Mouse (Mus musculus) common myeloid progenitor, adult 5-6 weeks (primary cell): ENCODE data around the gene Clrn1. TPM values are rescaled to one million over a fixed set of nuclear protein-coding genes. Genes with fewer than 3 reads are reported as not detected.

Experiments used
- ATAC-seq: replicated peaks from 2 replicates; pipeline ENCODE4 v1.8.0; 2016; ENCODE audit warnings: low read depth, mild to moderate bottlenecking, moderate TSS enrichment, inconsistent platforms; ENCODE audit not compliant: poor library complexity, severe bottlenecking
- total RNA-seq: library from RNA; stranded (forward); fragments of 200-1000, 187-1606 nt; gene quantifications from 2 replicates; pipeline ENCODE4 v1.2.3, GENCODE M21; 2017

The Clrn1 gene
- total RNA-seq, 1 experiment from 2014 or later: not detected

- ATAC-seq: no peak
Measured at GRCm38 (mm10) chr3:58833442-58834160, 51.5 kb downstream of the Clrn1 start.

GRCm38 (mm10) chr3:58832888-58833287 lies 52.3 kb downstream of the Clrn1 start:
- no peak for ATAC-seq

GRCm38 (mm10) chr3:58831586-58831985 lies 53.6 kb downstream of the Clrn1 start:
- ATAC-seq: no peak

- no peak for ATAC-seq
Measured at GRCm38 (mm10) chr3:58829926-58830325, 55.2 kb downstream of the Clrn1 start.

- no peak for ATAC-seq
Measured at GRCm38 (mm10) chr3:58828366-58829153, 56.6 kb downstream of the Clrn1 start.

- ATAC-seq: no peak
Measured at GRCm38 (mm10) chr3:58826266-58826665, 58.9 kb downstream of the Clrn1 start.

GRCm38 (mm10) chr3:58822211-58822610 lies 62.9 kb downstream of the Clrn1 start, which contains the start of gene Mindy4b-ps:
TSS of gene Mindy4b-ps (minus strand) at chr3:58822311.
- no peak for ATAC-seq

GRCm38 (mm10) chr3:58817337-58817736 lies 67.8 kb downstream of the Clrn1 start:
- ATAC-seq: no peak

- ATAC-seq: no peak
Measured at GRCm38 (mm10) chr3:58814191-58814590, 70.9 kb downstream of the Clrn1 start.

- ATAC-seq: no peak
Measured at GRCm38 (mm10) chr3:58810353-58810752, 74.8 kb downstream of the Clrn1 start.

- no peak for ATAC-seq
Measured at GRCm38 (mm10) chr3:58809111-58809915, 75.8 kb downstream of the Clrn1 start.

GRCm38 (mm10) chr3:58808636-58809035 lies 76.5 kb downstream of the Clrn1 start:
- no peak for ATAC-seq

- ATAC-seq: no peak
Measured at GRCm38 (mm10) chr3:58804745-58805144, 80.4 kb downstream of the Clrn1 start.

- ATAC-seq: no peak
Measured at GRCm38 (mm10) chr3:58798676-58799075, 86.5 kb downstream of the Clrn1 start.

- ATAC-seq: no peak
Measured at GRCm38 (mm10) chr3:58798245-58798644, 86.9 kb downstream of the Clrn1 start.

Other genes with a start within 250 kb of the Clrn1 start
- gene Erich6, start 248.1 kb downstream of the Clrn1 start, total RNA-seq: not detected in 2 replicates
- 11.3 and 13.2 TPM in 2 replicates for gene Siah2, start 192.9 kb downstream of the Clrn1 start, total RNA-seq
- not detected in 2 replicates for gene Mindy4b-ps, start 63.0 kb downstream of the Clrn1 start, total RNA-seq
- 11.3 and 12.6 TPM in 2 replicates for gene Med12l, start 120.5 kb upstream of the Clrn1 start, total RNA-seq
- 55.6 and 57.4 TPM in 2 replicates for gene Gpr171, start 216.5 kb upstream of the Clrn1 start, total RNA-seq